Mouse (Mus musculus) CH12.LX (cell line): ENCODE measurements around the gene Sit1.

Source experiments
- CTCF ChIP-seq, 2 experiments: IDR thresholded peaks in 1 of 2; conservative IDR thresholded peaks in 1 of 2; 2 replicates each; pipeline ENCODE4 v1.5.1; 2011 to 2012; ENCODE audit warnings: low read depth in 2 of 2, low read length in 2 of 2, improper control_type of control experiment in 1 of 2, inconsistent platforms in 1 of 2, mild to moderate bottlenecking in 1 of 2, moderate library complexity in 1 of 2
- ELF1 ChIP-seq: IDR thresholded peaks from 2 replicates; pipeline ENCODE4 v1.6.1; 2014; ENCODE audit warnings: low read depth, mild to moderate bottlenecking, inconsistent platforms, low read length, improper control_type of control experiment
- HCFC1 ChIP-seq: IDR thresholded peaks from 2 replicates; pipeline ENCODE4 v1.6.1; 2012; ENCODE audit warnings: low read depth, mild to moderate bottlenecking, inconsistent platforms, low read length, improper control_type of control experiment
- MAFK ChIP-seq: IDR thresholded peaks from 2 replicates; pipeline ENCODE4 v1.6.1; 2011; ENCODE audit warnings: low read length, improper control_type of control experiment; ENCODE audit not compliant: insufficient replicate concordance
- MEF2A ChIP-seq: IDR thresholded peaks from 2 replicates; pipeline ENCODE4 v1.6.1; 2014; ENCODE audit warnings: low read depth, mild to moderate bottlenecking, inconsistent platforms, low read length, improper control_type of control experiment, borderline replicate concordance
- SIN3A ChIP-seq: IDR thresholded peaks from 2 replicates; pipeline ENCODE4 v1.6.1; 2012; ENCODE audit warnings: low read length, improper control_type of control experiment, inconsistent platforms
- TCF12 ChIP-seq: IDR thresholded peaks from 2 replicates; pipeline ENCODE4 v1.6.1; 2014; ENCODE audit warnings: low read depth, mild to moderate bottlenecking, inconsistent platforms, low read length, improper control_type of control experiment
- USF2 ChIP-seq: conservative IDR thresholded peaks from 2 replicates; pipeline ENCODE4 v1.6.1; 2011; ENCODE audit warnings: low read depth, low read length, improper control_type of control experiment
- ZMIZ1 ChIP-seq: IDR thresholded peaks from 2 replicates; pipeline ENCODE4 v1.6.1; 2012; ENCODE audit warnings: low read depth, mild to moderate bottlenecking, inconsistent platforms, low read length, improper control_type of control experiment

DNA sequence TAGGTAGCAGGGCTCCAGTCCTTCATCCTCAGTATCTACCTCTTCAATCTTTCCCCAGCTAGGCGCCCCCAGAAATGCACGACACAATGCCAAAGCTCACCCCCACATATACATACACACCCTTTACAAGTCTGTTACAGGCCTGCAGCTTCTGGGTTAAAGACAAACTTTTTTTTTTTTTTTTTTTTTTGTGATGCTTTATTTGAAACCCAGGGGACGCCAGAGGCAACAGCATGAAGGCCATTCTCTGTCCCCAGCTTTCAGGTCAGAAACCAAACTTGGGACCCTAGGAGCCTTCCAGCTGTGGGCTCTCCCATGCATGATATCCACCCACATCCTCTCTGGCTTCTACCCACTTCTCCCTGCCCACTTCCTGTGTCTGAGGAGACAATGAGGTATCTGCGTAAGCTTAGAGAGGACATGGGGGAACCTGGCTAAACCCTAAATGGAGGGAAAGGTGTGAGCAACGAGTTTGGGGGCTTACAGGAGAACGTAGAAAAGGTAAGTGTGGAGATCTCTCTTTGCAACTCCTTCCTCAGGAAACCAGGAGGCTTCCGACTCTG is 1.6 kb downstream of the Sit1 start:
- no peak for TF ChIP-seq USF2
- TF ChIP-seq SIN3A: no peak
- no peak for TF ChIP-seq ELF1
- no peak for TF ChIP-seq CTCF (conservative IDR thresholded peaks at IDR 0.05 in 1 of 2, IDR thresholded peaks at IDR 0.05 in 1 of 2; ENCODE audit: low read depth in 2 of 2, low read length in 2 of 2)
- TF ChIP-seq ZMIZ1: no peak
- no peak for TF ChIP-seq MEF2A
- no peak for TF ChIP-seq HCFC1
- no peak for TF ChIP-seq MAFK
- TF ChIP-seq TCF12: no peak
